Mouse (Mus musculus) liver, embryonic 12.5 days (tissue): Measurements from ENCODE around the gene Cartpt. TPM values are rescaled to one million over a fixed set of nuclear protein-coding genes. Genes with fewer than 3 reads are reported as not detected.
"Not testable (repeated sequence)": the region's sequence is repeated elsewhere in the genome, so short reads cannot be mapped to it uniquely, and the experiment has no call there.

ENCODE experiments used
- ATAC-seq: fragments of 200-750 bp; cut with Nextera tagmentation; 2 replicates; pipeline ENCODE4 v1.8.0; 2017; ENCODE audit warnings: moderate number of reproducible peaks, mild to moderate bottlenecking, moderate library complexity
- H3K27ac ChIP-seq: fragments of 300-500 bp; sonication (generic); 2 replicates; pipeline ENCODE4 v1.5.1; 2016; ENCODE audit warnings: mild to moderate bottlenecking
- H3K27me3 ChIP-seq: fragments of 300-500 bp; sonication (generic); replicated peaks from 2 replicates; pipeline ENCODE4 v1.6.1; 2016; ENCODE audit warnings: mild to moderate bottlenecking, moderate library complexity
- H3K36me3 ChIP-seq: fragments of 300-500 bp; sonication (generic); 2 replicates; pipeline ENCODE4 v1.6.1; 2016; ENCODE audit warnings: mild to moderate bottlenecking, moderate library complexity
- H3K4me1 ChIP-seq: fragments of 300-500 bp; sonication (generic); 2 replicates; pipeline ENCODE4 v1.6.1; 2016
- H3K4me2 ChIP-seq: fragments of 300-500 bp; sonication (generic); 2 replicates; pipeline ENCODE4 v1.6.1; 2016; ENCODE audit warnings: mild to moderate bottlenecking, moderate library complexity
- H3K4me3 ChIP-seq: fragments of 300-500 bp; sonication (generic); 2 replicates; pipeline ENCODE4 v1.5.1; 2016; ENCODE audit warnings: mild to moderate bottlenecking, moderate library complexity
- H3K9ac ChIP-seq: fragments of 300-500 bp; sonication (generic); 2 replicates; pipeline ENCODE4 v1.6.1; 2016; ENCODE audit warnings: mild to moderate bottlenecking, moderate library complexity
- H3K9me3 ChIP-seq: fragments of 300-500 bp; sonication (generic); replicated peaks from 2 replicates; pipeline ENCODE4 v1.6.1; 2016; ENCODE audit warnings: mild to moderate bottlenecking, moderate library complexity
- WGBS: fragments of 180-500 bp; shearing (Covaris S2); methylation state at CpG from one replicate; pipeline ENCODE4 v1.1.7; 2016; ENCODE audit not compliant: insufficient replicate concordance; 5-methylcytosine and 5-hydroxymethylcytosine counted together
- polyA plus RNA-seq: library from polyadenylated mRNA; unstranded; fragments of >200 nt; fragmentation: Nextera tagmentation; extraction: Ambion mirVana; gene quantifications from 2 replicates; pipeline ENCODE4 v1.2.1, GENCODE M21; 2016

Cartpt gene
- polyA plus RNA-seq, 1 experiment from 2014 or later = 0.35 TPM

DNA sequence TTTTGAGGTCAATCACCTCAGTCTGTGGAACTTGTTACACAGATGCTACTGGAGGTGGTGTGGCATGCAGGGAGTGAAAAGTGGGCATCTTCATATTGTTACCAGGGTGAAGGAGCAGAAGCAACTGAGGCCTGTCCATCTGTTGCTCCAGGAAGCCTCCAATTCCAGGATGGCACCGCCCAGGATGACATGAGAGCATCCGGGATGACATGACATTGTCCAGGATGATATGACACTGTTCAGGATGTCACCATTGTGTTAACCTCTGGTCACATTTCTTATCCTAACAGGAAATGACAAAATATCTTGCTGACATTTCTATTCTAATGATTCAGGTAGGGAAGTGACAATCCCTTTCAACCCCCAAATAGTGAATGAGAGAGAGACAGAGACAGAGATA is 47.8 kb downstream of the Cartpt start:
- H3K4me3 ChIP-seq = no peak overlapping the region
- 71% methylated on average over 2 of the region's 2 CpGs for WGBS
- ATAC-seq = no peak

DNA sequence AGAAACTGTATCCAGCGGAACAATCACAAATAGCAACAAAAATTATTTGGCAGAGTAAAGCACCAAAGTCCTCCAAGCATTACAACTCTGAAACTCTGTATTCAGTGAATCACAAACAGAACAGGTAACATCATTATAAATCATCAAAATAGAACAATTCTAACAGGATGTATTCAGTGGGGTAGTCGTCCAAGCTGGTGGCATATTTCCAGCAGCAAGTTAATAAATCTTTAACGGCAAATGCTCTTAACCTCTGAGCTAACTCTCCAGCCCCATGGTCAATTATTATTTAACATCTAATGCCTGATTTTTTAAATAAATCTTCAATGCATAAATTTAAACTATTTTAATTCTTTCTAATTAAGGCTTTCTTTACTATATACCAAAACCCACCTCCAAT is 48.5 kb downstream of the Cartpt start:
- not testable (repeated sequence) for ATAC-seq

More for the DNA sequence above, 47.8 kb downstream of the Cartpt start:
- H3K4me2 ChIP-seq = no peak overlapping the region
- H3K4me1 ChIP-seq = no peaks in the 10 kb centered on the region
- H3K27ac ChIP-seq = no peak overlapping the region
- no peaks in the 10 kb centered on the region for H3K9me3 ChIP-seq
- peaks cover 9% of the 10 kb centered on the region for H3K27me3 ChIP-seq
- no peaks in the 10 kb centered on the region for H3K36me3 ChIP-seq
- H3K9ac ChIP-seq = no peak overlapping the region

DNA sequence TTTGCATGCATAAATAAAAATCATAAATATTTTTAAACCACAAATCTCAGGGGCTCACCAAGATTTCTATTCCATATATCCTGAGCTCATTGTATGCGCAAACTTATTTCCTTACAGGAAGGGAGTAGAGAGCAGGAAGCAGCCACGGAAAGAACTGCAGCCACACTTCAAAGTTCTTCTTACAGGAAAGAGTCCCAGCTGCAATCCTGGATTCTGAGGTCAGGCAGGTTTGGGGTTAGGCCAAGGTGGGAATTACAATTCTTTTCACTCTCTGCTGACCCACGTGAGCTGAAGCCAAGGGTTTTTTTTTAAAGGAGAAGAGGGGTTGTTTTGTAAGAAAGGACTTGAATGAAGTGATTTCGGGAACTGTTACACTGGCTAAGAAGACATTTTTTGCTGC is 49.9 kb downstream of the Cartpt start:
- 34% methylated on average over 4 of the region's 4 CpGs for WGBS
- no peaks in the 10 kb centered on the region for H3K4me1 ChIP-seq
- no peak for ATAC-seq
- H3K27me3 ChIP-seq = peaks cover 9% of the 10 kb centered on the region
- H3K9me3 ChIP-seq = no peaks in the 10 kb centered on the region
- no peak overlapping the region for H3K27ac ChIP-seq
- no peak overlapping the region for H3K9ac ChIP-seq
- H3K36me3 ChIP-seq = no peaks in the 10 kb centered on the region
- H3K4me2 ChIP-seq = no peak overlapping the region
- H3K4me3 ChIP-seq = no peak overlapping the region

More for the DNA sequence above, 48.5 kb downstream of the Cartpt start:
- 61% methylated on average over 3 of the region's 3 CpGs for WGBS
- not testable (repeated sequence) for H3K4me3 ChIP-seq, H3K27ac ChIP-seq, H3K4me2 ChIP-seq, H3K27me3 ChIP-seq, H3K4me1 ChIP-seq, H3K9ac ChIP-seq, H3K36me3 ChIP-seq, H3K9me3 ChIP-seq

DNA sequence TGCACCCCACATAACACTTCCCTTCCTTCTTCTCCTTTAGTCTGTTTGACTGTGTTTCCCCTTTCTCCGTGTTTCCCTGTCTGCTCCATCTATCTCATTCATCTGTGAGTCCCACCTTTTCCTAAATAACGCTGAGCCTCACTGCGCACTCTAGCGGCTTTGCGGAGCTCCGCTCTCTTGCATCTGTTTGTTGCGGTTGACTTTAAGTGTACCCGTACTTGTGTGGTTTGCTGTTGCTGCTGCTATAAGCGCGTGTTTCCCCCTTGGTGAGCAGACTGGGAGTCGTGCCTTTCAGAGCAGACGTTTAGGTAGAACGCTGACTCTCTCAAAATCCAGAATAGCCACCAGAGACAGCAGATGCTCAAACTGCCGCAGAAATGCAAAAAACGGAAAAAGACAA is 51.3 kb downstream of the Cartpt start:
- H3K9ac ChIP-seq = no peak overlapping the region
- H3K4me1 ChIP-seq = no peaks in the 10 kb centered on the region
- no peaks in the 10 kb centered on the region for H3K9me3 ChIP-seq
- 33% methylated on average over 15 of the region's 15 CpGs for WGBS
- H3K4me3 ChIP-seq = no peak overlapping the region
- no peaks in the 10 kb centered on the region for H3K36me3 ChIP-seq
- H3K27me3 ChIP-seq = peaks cover 9% of the 10 kb centered on the region
- H3K4me2 ChIP-seq = no peak overlapping the region
- ATAC-seq = no peak
- no peak overlapping the region for H3K27ac ChIP-seq

Other genes with a start within 250 kb of the Cartpt start
- 19.7 and 20.3 TPM in 2 replicates for gene Mccc2, start 114.5 kb upstream of the Cartpt start, polyA plus RNA-seq
- gene Bdp1, start 203.0 kb upstream of the Cartpt start, polyA plus RNA-seq = 24.9 and 25.0 TPM in 2 replicates
- 31.5 and 33.7 TPM in 2 replicates for gene Serf1, start 206.9 kb upstream of the Cartpt start, polyA plus RNA-seq
- 39.1 and 41.0 TPM in 2 replicates for gene Smn1, start 223.8 kb upstream of the Cartpt start, polyA plus RNA-seq